Mouse (Mus musculus): ENCODE measurements around the gene Dlgap4. TPM values are rescaled to one million over a fixed set of nuclear protein-coding genes. Genes with fewer than 3 reads are reported as not detected.

The Dlgap4 gene
- polyA plus RNA-seq, 1 experiment: 63.5 TPM

DNA sequence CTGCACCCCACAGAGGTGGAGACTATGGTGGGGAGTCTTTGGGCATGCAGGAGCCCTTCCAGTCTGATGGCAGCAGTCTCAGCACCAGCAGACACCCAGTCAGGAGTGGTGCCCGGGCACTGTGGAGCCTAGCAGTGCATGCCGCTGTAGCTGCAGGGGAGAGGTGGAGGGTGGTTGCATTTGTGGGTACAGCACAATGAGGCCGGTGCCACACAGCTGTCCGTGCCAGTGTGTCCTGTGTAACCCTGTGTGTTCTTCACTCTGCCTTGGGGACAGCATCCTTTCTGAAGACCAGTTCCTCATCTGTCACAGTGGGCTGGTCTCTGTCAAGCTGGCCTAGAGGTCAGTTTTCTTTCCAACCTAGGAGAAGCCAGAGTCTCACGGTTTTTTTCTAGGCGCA, 8.7 kb downstream of the Dlgap4 start:
- TF ChIP-seq POLR2A (IDR thresholded peaks at IDR 0.05; ENCODE audit: borderline replicate concordance, control insufficient read depth, low read depth, low read length) (no peak), CTCF (IDR thresholded peaks at IDR 0.05; ENCODE audit: control insufficient read depth, insufficient read depth, low read length) (no peak)
- 78% methylated on average over 6 of the region's 6 CpGs for WGBS
- Histone ChIP-seq H3K27ac (ENCODE audit: control insufficient read depth, insufficient read depth, low read depth, low read length, poor library complexity) (no peak overlapping the region), H3K4me3 (replicated peaks; ENCODE audit: control insufficient read depth, low read depth, low read length) (no peak overlapping the region), H3K4me1 (ENCODE audit: control insufficient read depth, insufficient read depth, low read length) (no peaks in the 10 kb centered on the region)

GRCm38 (mm10) chr2:156623246-156623645, 9.7 kb downstream of the Dlgap4 start:
- TF ChIP-seq CTCF (IDR thresholded peaks at IDR 0.05; ENCODE audit: control insufficient read depth, insufficient read depth, low read length): no peak
- no peak for TF ChIP-seq POLR2A (IDR thresholded peaks at IDR 0.05; ENCODE audit: borderline replicate concordance, control insufficient read depth, low read depth, low read length)
- WGBS: 81% methylated on average over 2 of the region's 2 CpGs
- H3K4me1 ChIP-seq (ENCODE audit: control insufficient read depth, insufficient read depth, low read length): no peaks in the 10 kb centered on the region
- H3K4me3 ChIP-seq (replicated peaks; ENCODE audit: control insufficient read depth, low read depth, low read length): no peak overlapping the region
- no peak overlapping the region for H3K27ac ChIP-seq (ENCODE audit: control insufficient read depth, insufficient read depth, low read depth, low read length, poor library complexity)

GRCm38 (mm10) chr2:156625307-156625706, 11.8 kb downstream of the Dlgap4 start:
- whole genome bisulfite sequencing: 82% methylated on average over 18 of the region's 18 CpGs
- H3K27ac ChIP-seq (ENCODE audit: control insufficient read depth, insufficient read depth, low read depth, low read length, poor library complexity): no peak overlapping the region; the same call in 1 of the 2 replicates
- H3K4me3 ChIP-seq (replicated peaks; ENCODE audit: control insufficient read depth, low read depth, low read length): no peak overlapping the region
- no peak for TF ChIP-seq CTCF (IDR thresholded peaks at IDR 0.05; ENCODE audit: control insufficient read depth, insufficient read depth, low read length)
- TF ChIP-seq POLR2A (IDR thresholded peaks at IDR 0.05; ENCODE audit: borderline replicate concordance, control insufficient read depth, low read depth, low read length): no peak
- H3K4me1 ChIP-seq (ENCODE audit: control insufficient read depth, insufficient read depth, low read length): no peaks in the 10 kb centered on the region

- Histone ChIP-seq H3K27ac (ENCODE audit: control insufficient read depth, insufficient read depth, low read depth, low read length, poor library complexity) (no peak overlapping the region), H3K4me3 (replicated peaks; ENCODE audit: control insufficient read depth, low read depth, low read length) (no peak overlapping the region), H3K4me1 (ENCODE audit: control insufficient read depth, insufficient read depth, low read length) (no peaks in the 10 kb centered on the region)
- TF ChIP-seq POLR2A (IDR thresholded peaks at IDR 0.05; ENCODE audit: borderline replicate concordance, control insufficient read depth, low read depth, low read length) (no peak), CTCF (IDR thresholded peaks at IDR 0.05; ENCODE audit: control insufficient read depth, insufficient read depth, low read length) (no peak)
- 82% methylated on average over 9 of the region's 9 CpGs for WGBS
Measured at GRCm38 (mm10) chr2:156626119-156626518, 12.6 kb downstream of the Dlgap4 start.

- H3K27ac ChIP-seq (ENCODE audit: control insufficient read depth, insufficient read depth, low read depth, low read length, poor library complexity): no peak overlapping the region
- TF ChIP-seq CTCF (IDR thresholded peaks at IDR 0.05; ENCODE audit: control insufficient read depth, insufficient read depth, low read length): no peak
- 79% methylated on average over 8 of the region's 8 CpGs for WGBS
- no peak overlapping the region for H3K4me3 ChIP-seq (replicated peaks; ENCODE audit: control insufficient read depth, low read depth, low read length)
- H3K4me1 ChIP-seq (ENCODE audit: control insufficient read depth, insufficient read depth, low read length): no peaks in the 10 kb centered on the region
Measured at GRCm38 (mm10) chr2:156626544-156626943, 13.0 kb downstream of the Dlgap4 start.

- TF ChIP-seq CTCF (IDR thresholded peaks at IDR 0.05; ENCODE audit: control insufficient read depth, insufficient read depth, low read length): no peak
- TF ChIP-seq POLR2A (IDR thresholded peaks at IDR 0.05; ENCODE audit: borderline replicate concordance, control insufficient read depth, low read depth, low read length): no peak
- 82% methylated on average over 17 of the region's 17 CpGs for WGBS
- Histone ChIP-seq H3K27ac (ENCODE audit: control insufficient read depth, insufficient read depth, low read depth, low read length, poor library complexity) (no peak overlapping the region), H3K4me3 (replicated peaks; ENCODE audit: control insufficient read depth, low read depth, low read length) (no peak overlapping the region), H3K4me1 (ENCODE audit: control insufficient read depth, insufficient read depth, low read length) (no peaks in the 10 kb centered on the region)
Measured at GRCm38 (mm10) chr2:156627917-156628316, 14.4 kb downstream of the Dlgap4 start.

DNA sequence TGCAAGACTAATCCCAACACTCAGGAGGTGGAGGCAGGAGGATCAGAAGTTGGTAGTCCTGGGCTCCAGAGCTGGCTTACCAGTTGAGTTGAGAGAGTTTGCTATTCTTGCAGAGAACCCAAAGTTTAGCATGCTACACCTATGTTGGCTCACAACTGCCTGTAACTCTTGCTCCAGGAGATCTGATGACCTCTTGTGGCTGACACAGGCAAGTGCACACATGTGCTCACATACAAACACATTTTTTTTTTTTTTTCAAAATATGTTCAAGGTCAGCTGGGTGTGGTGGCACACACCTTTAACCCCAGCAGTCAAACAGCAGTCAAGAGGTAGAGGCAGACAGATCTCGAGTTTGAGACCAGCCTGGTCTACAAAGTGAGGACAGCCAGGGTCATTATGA, 16.8 kb downstream of the Dlgap4 start:
- no peaks in the 10 kb centered on the region for H3K4me1 ChIP-seq (ENCODE audit: control insufficient read depth, insufficient read depth, low read length)
- WGBS: 44% methylated on average over 1 of the region's 1 CpGs
- TF ChIP-seq POLR2A (IDR thresholded peaks at IDR 0.05; ENCODE audit: borderline replicate concordance, control insufficient read depth, low read depth, low read length): no peak
- no peak for TF ChIP-seq CTCF (IDR thresholded peaks at IDR 0.05; ENCODE audit: control insufficient read depth, insufficient read depth, low read length)

GRCm38 (mm10) chr2:156632721-156633120, 19.2 kb downstream of the Dlgap4 start:
- H3K4me3 ChIP-seq (replicated peaks; ENCODE audit: control insufficient read depth, low read depth, low read length): no peak overlapping the region
- no peaks in the 10 kb centered on the region for H3K4me1 ChIP-seq (ENCODE audit: control insufficient read depth, insufficient read depth, low read length)
- WGBS: 86% methylated on average over 9 of the region's 9 CpGs
- no peak overlapping the region for H3K27ac ChIP-seq (ENCODE audit: control insufficient read depth, insufficient read depth, low read depth, low read length, poor library complexity)
- TF ChIP-seq POLR2A (IDR thresholded peaks at IDR 0.05; ENCODE audit: borderline replicate concordance, control insufficient read depth, low read depth, low read length) (no peak), CTCF (IDR thresholded peaks at IDR 0.05; ENCODE audit: control insufficient read depth, insufficient read depth, low read length) (no peak)

More for the DNA sequence above, 16.8 kb downstream of the Dlgap4 start:
- Histone ChIP-seq H3K4me3 (replicated peaks; ENCODE audit: control insufficient read depth, low read depth, low read length) (no peak overlapping the region), H3K27ac (ENCODE audit: control insufficient read depth, insufficient read depth, low read depth, low read length, poor library complexity) (no peak overlapping the region)

DNA sequence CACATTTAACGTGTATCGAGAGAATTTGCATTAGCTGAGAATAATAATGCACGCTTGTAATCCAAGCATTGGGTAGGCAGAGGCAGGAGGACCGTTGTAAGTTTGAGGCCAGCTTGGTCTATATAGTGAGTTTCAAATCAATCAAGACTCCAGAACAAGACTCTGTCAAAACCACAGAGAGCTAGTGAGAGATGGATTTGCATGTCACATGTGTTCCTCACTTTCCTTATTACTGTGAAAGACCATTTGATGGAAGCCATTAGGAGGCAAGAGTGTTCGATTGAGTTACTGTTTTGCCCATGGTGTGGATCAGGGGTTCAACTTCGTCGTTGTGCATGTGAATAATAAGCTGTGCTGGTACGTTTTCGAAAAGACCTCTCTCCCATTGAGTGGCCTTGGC, 21.6 kb downstream of the Dlgap4 start:
- no peaks in the 10 kb centered on the region for H3K4me1 ChIP-seq (ENCODE audit: control insufficient read depth, insufficient read depth, low read length)
- WGBS: 80% methylated on average over 9 of the region's 9 CpGs
- TF ChIP-seq CTCF (IDR thresholded peaks at IDR 0.05; ENCODE audit: control insufficient read depth, insufficient read depth, low read length): no peak
- no peak for TF ChIP-seq POLR2A (IDR thresholded peaks at IDR 0.05; ENCODE audit: borderline replicate concordance, control insufficient read depth, low read depth, low read length)
- H3K27ac ChIP-seq (ENCODE audit: control insufficient read depth, insufficient read depth, low read depth, low read length, poor library complexity): no peak overlapping the region
- no peak overlapping the region for H3K4me3 ChIP-seq (replicated peaks; ENCODE audit: control insufficient read depth, low read depth, low read length)

Data from bone marrow, adult 2 months (tissue).